Mouse (Mus musculus): ENCODE measurements around the gene Pbld1.

The Pbld1 gene

GRCm38 (mm10) chr10:63059862-63060261 is at the start of gene Pbld1:
Gene Pbld1 (plus strand): TSS chr10:63060162.
- DNase-seq (ENCODE audit: low spot score), result no peak

GRCm38 (mm10) chr10:63010268-63010667 is 49.7 kb upstream of the Pbld1 start:
- DNase-seq (ENCODE audit: low spot score), result no peak

- no peak for DNase-seq (ENCODE audit: low spot score)
Observed at GRCm38 (mm10) chr10:63011556-63011955, 48.4 kb upstream of the Pbld1 start.

- DNase-seq (ENCODE audit: low spot score), result no peak
Observed at GRCm38 (mm10) chr10:63013476-63013875, 46.5 kb upstream of the Pbld1 start.

- DNase-seq (ENCODE audit: low spot score), result no peak
Observed at GRCm38 (mm10) chr10:63014168-63014567, 45.8 kb upstream of the Pbld1 start.

GRCm38 (mm10) chr10:63019304-63019703 is 40.7 kb upstream of the Pbld1 start:
- no peak for DNase-seq (ENCODE audit: low spot score)

GRCm38 (mm10) chr10:63021702-63022101 is 38.3 kb upstream of the Pbld1 start:
- DNase-seq (ENCODE audit: low spot score), result no peak

- DNase-seq (ENCODE audit: low spot score), result no peak
Observed at GRCm38 (mm10) chr10:63022541-63023120, 37.3 kb upstream of the Pbld1 start.

- peak; percentile 84 for DNase-seq (ENCODE audit: low spot score)
Observed at GRCm38 (mm10) chr10:63023121-63023748, 36.7 kb upstream of the Pbld1 start.

GRCm38 (mm10) chr10:63023749-63024579 is 36.0 kb upstream of the Pbld1 start, which contains the start of the genes Hnrnph3 and Pbld2:
Gene Hnrnph3 (minus strand): TSS chr10:63024217.
Gene Pbld2 (plus strand): TSS chr10:63024315.
- DNase-seq (ENCODE audit: low spot score), result peak; percentile 99

- DNase-seq (ENCODE audit: low spot score), result peak; percentile 75
Observed at GRCm38 (mm10) chr10:63024580-63024910, 35.4 kb upstream of the Pbld1 start.

GRCm38 (mm10) chr10:63025016-63025415 is 34.9 kb upstream of the Pbld1 start:
- no peak for DNase-seq (ENCODE audit: low spot score)

GRCm38 (mm10) chr10:63025491-63026011 is 34.4 kb upstream of the Pbld1 start:
- no peak for DNase-seq (ENCODE audit: low spot score)

GRCm38 (mm10) chr10:63026156-63026794 is 33.7 kb upstream of the Pbld1 start:
- DNase-seq (ENCODE audit: low spot score), result no peak

- no peak for DNase-seq (ENCODE audit: low spot score)
Observed at GRCm38 (mm10) chr10:63026795-63027160, 33.2 kb upstream of the Pbld1 start.

- DNase-seq (ENCODE audit: low spot score), result no peak
Observed at GRCm38 (mm10) chr10:63027376-63028161, 32.4 kb upstream of the Pbld1 start.

- DNase-seq (ENCODE audit: low spot score), result no peak
Observed at GRCm38 (mm10) chr10:63028396-63028795, 31.6 kb upstream of the Pbld1 start.

GRCm38 (mm10) chr10:63032267-63032666 is 27.7 kb upstream of the Pbld1 start:
- no peak for DNase-seq (ENCODE audit: low spot score)

GRCm38 (mm10) chr10:63032956-63033355 is 27.0 kb upstream of the Pbld1 start:
- DNase-seq (ENCODE audit: low spot score), result no peak

- DNase-seq (ENCODE audit: low spot score), result no peak
Observed at GRCm38 (mm10) chr10:63038571-63039320, 21.2 kb upstream of the Pbld1 start.
